Mouse (Mus musculus) cerebral cortex, adult 2 months (tissue): ENCODE results near the gene Pigc.

Experiments used
- WGBS: fragments of 180-500 bp; shearing (Covaris S2); methylation state at CpG from one replicate; pipeline ENCODE4 v1.1.7; 2018; 5-methylcytosine and 5-hydroxymethylcytosine counted together

Gene Pigc

DNA sequence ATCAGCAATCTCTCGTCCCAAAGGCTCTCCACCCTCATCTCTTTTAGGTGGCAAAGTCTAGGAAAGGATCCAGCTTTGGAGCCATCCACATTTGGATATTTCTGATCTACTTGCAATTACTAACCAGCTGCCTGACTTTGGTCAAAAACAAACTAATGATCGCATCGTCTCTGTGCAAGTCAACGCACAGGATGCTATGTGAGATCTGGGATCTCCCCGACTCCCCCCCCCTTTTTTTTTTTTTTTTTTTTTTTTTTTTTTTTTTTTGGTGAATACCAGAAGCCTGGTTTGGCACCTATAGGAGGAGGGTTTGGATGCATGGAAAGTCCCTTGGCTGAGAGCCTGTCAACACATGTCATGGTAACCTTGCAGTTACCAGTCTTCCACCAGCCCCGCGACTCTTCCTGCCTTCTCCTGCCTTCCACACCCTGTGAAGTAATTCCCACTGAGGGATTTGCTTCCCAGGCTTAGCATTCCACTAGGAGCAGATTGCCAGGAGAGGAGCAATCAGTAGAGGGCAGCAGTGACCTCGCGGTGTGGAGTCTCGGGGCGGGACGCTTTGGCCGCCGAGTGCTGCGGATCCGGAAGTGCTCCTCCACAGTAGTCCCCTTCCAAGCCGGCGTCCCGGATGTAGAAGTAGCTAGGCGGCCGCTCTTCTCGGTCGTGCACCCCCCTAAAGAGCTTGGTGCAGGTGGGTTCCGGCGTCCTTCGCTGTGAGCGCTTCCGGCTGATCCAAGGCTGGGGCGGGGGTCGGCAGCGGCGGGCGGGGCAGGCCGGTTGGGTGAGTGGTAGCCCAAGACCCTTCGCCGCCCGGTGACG, at the start of gene Pigc:
Pigc (plus strand) TSS at position 598 of the 819 bp plus-strand sequence.
- 2% methylated on average over 38 of the region's 38 CpGs for WGBS

DNA sequence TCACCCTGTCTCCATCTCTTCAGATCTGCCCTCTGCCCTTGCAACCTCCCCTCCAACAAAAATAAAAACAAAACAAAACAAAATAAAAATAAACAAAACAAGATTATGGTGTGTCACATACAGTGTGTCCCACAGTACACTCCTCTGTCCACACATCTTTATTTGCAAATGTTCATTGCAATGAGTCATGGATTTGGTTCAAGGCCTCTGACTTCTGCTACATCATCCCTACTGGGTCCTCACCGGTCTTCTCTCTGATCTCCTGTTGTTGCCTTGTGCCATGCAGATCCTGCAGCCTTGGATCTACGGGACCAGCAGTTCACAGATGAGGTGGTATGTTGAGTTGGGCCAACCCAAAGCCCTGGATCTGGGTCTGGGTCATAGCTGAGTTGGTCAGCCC, 49.4 kb upstream of the Pigc start:
- 99% methylated on average over 2 of the region's 2 CpGs for WGBS

DNA sequence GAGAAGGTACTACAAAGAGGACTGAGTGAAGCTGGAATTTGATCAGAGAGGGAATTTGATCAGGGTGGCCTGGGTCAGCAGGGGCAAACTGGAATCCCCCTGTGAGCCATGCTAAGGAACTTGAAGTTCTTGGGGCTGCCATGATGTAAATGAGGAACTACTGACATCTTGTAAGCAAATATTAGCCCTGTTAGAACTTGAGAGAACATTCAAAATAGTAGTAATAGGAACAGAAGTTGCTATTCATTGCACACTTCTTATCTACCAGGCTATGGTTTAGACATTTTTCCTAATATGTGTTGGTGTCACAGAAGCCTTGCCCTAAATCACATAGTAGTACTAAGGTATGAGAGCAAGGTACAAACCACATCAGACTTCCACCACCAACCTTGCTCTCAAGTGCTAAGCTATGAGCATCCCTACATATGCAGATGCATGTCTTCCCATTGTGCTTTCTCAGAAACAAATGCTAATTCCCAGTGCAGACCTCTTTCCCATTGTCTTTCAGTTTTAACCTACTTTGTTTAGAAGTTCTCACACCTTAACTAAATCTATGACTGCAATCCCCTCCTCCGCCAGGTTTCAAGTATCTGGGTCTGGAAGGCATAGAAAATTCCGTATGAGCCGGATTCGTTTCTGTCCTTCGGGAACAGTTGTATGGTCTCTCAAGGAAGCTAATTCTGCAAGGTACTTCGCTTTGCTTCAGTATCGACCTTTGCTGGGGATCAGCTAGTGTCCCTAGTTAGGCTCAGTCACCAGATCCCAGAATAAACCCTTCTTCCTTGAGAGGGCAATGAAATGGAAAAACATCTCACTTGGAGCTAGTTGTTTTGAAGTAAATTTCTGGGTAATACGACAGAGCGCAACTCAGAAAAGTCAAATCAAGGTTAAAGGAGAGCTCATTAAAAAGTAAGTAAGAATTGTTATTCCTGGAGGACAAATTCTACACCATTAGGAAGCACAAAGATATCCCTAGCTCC, 48.2 kb upstream of the Pigc start:
- WGBS: 94% methylated on average over 9 of the region's 9 CpGs

DNA sequence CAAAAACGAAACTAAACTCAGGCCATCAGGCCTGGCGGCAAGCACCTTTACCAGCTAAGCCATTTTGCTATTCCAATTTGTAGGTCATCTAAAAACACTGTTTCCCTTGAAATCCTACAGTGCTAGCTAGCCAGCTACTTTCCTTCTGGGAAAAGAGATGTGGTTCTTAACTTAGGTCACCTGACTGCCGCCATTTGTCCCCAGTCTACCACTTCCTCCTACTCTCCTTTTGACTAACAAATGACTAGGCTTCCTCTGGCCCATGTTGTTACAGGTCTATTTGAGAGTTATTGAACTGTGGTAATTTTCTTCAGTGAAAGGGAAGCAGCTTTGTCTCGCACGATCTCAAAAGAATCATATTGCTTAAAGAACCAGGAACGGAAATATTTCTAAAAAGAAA, 47.1 kb upstream of the Pigc start:
- 77% methylated on average over 6 of the region's 6 CpGs for WGBS

DNA sequence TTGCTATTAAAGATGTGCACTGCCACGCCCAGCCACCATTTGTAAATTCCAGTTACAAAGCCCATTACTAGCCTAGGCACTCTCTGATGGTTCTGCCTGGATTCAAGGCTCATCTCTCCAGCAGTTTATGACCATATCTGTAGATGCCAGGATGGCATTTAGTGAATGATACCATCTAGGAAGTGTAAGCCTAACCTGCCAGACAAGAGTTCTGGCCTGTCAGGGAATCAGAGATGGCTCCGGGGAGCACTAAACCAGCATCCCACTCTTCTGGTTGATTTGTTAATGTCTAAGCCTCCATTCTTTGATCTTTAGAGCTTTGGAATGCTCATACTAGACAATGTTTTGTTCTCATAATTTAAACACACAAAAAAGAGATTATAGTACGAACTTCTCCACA, 44.7 kb upstream of the Pigc start:
- WGBS: 84% methylated on average over 3 of the region's 3 CpGs

DNA sequence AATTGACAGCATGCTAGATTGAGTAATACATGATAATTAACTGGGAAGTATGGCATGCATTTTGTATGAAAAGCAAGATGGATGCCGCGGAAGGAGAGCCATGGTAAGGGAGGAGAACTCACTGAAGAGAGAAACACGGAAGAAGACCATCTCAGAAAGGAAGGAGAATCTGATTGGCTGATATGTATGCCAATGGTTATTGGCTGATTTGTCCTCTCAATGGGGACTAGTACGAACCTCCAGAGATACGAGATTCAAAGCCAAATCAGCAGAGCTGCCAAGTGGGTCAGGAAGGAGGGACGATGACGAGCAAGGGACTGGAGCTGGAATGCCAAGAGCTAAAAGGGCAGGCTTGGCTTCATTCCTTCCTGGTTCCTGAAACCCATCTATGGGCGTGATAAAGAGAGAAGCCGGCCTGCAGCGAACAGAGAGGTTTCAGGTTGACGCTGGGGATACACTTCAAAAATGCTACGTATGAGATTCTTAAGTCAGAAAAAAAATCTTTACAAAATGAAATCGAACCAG, 43.6 kb upstream of the Pigc start:
- WGBS: 80% methylated on average over 13 of the region's 13 CpGs

DNA sequence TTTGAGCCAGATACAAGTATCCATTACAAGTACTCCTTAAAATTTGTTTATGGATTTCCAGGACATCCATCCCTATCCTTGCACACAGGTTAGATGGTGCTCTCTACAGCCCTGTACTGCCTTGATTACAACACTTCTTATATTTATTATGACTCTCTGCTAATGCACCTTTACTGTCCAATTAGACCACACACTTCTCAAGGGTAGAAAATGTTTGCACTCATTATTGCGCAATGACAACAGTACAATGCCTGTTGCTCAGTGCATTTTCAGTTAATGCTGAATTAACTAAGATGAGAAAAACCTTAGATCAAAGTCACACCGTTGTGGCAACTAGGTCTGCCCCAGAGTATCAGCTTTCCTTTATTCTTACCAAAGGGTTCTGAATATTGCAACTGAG, 41.0 kb upstream of the Pigc start:
- 80% methylated on average over 2 of the region's 2 CpGs for WGBS

DNA sequence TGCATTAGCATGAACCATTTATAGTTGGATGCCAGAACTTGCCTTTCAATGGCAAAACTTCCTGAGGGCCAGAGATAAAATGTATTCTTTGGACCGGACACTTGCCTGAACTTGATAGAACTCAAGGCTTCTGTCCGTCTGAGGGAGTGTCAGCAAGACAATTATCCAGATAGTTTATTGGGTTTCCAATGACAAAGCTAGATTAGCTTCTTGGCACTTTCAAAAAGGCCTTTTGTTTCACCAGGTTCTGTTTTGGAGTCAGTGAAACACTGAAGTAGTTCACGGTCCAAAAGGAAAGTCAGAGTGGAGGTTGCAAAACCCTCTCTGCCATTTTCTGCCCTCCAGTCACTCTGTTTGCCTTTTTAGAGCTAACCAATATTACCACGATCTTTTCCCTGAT, 37.7 kb upstream of the Pigc start:
- WGBS: 68% methylated on average over 4 of the region's 4 CpGs

DNA sequence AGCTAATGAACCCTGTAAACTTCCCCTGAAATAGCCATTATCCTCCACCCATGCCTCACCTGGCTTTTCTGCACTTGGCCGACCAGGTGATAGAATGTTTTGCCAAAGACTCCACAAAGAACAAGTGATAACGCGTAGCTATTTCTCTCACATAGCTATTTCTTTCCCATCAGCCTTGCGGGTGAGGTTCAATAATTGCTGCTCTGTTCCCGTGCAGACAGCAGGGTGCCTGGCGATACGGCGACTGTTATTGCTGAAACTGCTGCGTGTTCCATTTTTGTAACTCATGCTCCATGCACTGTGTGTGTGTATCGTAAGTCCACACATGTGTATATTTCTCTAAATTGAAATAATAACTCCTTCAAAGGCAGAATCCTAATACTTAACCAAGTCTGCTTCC, 37.2 kb upstream of the Pigc start:
- WGBS: 71% methylated on average over 10 of the region's 10 CpGs

DNA sequence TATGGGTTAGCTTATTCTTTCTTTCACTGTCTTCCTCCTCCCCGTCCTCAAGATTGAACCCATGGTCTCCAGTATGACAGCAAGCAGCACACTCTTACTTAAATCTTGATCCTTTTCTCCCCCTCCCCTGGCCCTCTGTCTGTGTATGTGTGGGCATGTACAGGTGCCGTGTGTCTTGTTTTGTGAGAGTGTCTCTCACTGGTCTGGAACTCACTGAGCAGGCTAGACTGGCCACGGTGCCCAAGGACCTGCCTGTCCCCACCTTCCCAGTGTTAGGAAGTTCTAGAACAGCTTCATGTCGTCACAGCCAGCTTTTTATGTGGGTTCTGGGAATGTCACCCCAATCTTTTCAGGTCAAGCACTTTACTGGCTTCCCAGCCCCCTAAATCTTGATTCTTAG, 36.7 kb upstream of the Pigc start:
- WGBS: 90% methylated on average over 4 of the region's 4 CpGs

DNA sequence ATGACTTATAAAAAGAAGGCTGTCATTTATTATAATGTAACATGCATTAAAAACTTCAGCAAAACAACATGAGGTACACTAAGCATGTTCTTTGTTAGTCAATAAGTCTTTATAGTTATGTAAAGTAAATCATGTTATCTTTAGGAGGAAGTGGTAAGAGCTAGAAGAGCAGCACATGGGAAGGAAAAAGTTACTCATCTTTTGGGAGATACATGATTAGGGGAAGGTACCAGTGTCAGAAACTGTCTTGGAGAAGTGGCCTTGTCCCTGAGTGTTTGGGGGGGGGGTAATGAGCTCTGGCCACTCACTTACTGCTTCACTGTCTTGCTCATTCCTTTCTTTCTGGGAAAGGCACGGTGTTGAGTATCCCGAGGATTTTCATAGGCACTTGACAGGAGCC, 26.9 kb upstream of the Pigc start:
- 78% methylated on average over 2 of the region's 2 CpGs for WGBS

DNA sequence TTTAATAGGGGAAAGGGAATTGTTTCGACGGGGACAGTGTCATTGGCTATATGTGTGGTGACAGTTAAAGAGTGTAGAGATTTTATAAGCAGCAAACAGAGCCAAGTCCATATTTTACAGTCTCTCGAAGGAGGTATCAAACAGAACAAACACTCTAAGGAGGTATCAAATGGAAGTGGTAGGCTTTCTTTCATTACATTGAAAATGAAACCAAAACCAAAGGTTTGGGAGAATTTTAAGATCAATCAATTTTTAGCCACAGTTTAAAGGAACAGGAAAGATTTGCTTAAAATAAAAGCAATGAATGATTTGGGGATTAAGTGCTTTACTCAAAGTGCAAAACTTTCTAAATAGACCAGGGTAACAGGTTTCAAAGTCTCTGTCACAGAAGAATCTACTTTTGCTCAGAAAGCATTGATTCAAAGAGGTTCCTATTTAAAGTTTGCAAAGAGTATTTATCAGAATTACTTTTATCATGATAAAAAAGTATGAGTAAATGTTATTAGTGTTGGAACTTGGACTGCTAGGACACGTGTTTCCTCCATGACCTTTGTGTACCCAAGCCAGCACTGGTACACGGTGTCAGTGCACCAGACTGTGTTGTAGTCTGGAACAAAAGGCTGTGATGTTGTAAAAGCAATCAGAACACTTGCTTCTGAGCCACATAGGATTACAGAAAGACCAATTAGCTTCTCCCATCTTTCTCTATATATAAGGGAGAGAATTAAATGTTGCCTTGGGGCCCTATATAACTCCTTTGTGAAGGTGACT, 17.8 kb upstream of the Pigc start:
- WGBS: 71% methylated on average over 5 of the region's 5 CpGs

DNA sequence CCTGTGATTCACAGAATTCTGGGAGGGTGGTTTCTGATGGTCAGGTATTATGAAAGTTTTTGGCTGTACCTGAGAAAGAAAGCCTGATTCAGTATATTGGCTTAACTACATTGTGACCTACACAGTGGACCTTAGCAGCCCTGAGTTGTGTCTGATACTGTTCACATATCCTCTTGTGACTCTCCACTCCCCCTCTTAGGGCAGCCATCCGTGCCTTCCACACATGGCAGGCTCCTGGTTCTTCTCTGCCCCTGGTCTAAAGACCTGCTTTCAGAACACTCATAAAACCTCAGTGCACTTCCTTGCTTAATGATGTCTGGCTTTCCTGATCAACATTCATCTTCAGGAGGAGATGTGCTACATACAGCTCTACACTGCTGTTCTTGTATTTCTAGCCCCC, 16.4 kb upstream of the Pigc start:
- WGBS: 87% methylated on average over 1 of the region's 1 CpGs

DNA sequence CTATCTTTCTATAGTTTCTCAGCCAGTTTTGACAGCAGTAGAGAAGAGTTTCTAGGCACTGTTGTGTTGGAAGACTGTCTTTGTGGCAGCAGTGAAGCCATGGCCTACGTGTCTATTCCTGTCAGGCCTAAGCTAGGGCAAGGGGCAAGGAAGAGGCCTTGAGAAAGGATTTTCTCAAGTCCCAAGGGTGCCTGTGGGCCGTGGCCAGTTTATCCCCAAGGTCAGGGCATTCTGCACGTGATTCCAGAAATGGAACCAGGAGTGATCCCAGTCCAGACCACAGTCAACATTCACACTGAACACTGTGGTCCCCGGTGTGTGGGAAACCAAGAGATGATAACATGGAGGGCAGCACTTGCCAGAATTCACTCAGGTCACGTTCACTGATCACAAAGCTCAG, 13.1 kb upstream of the Pigc start:
- WGBS: 77% methylated on average over 5 of the region's 5 CpGs

DNA sequence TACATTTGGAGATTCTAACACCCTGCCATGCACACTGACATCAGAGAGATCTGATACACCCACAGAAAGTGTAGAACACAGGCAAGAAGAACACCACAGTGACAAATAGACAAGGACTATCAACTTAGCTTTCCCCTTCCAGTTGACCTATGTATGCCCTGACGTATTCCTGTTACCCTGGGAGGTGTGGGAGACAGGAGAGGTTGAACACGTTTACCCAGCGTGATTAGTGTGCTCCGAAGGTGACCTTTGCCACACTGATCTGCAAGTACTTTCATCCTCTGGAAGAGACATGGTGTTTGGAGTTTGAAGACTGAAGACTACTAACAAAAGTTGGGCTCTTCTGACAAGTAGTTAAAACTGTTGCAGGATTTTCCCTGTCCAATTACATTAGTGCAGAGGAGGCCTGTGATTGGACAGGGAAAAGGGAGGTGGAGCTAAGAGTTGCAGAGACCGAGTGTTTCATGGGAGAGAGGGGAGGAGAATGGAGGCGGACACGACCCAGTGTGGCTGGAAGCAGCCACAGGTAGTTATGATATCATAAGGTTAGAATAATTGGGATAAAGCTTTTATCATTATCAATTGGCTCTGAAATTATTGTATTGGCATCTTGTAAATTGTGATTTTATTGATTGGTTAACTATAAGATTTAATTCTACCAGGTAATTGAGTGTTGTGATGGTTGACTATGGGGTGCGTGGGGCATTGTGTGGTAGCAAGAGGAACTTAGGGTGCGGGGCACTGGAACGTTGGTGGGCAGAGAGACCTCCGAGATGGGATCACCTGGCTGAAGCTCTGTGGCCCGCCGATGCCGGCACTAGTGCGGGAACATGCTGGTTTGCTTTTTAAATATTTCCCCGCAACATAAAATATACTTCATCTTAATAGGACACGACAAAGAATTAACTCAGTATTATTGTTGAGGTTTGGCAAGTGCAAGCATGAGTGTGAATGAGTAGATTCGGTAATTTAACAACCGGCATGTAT, 10.7 kb upstream of the Pigc start:
- 86% methylated on average over 19 of the region's 19 CpGs for WGBS

DNA sequence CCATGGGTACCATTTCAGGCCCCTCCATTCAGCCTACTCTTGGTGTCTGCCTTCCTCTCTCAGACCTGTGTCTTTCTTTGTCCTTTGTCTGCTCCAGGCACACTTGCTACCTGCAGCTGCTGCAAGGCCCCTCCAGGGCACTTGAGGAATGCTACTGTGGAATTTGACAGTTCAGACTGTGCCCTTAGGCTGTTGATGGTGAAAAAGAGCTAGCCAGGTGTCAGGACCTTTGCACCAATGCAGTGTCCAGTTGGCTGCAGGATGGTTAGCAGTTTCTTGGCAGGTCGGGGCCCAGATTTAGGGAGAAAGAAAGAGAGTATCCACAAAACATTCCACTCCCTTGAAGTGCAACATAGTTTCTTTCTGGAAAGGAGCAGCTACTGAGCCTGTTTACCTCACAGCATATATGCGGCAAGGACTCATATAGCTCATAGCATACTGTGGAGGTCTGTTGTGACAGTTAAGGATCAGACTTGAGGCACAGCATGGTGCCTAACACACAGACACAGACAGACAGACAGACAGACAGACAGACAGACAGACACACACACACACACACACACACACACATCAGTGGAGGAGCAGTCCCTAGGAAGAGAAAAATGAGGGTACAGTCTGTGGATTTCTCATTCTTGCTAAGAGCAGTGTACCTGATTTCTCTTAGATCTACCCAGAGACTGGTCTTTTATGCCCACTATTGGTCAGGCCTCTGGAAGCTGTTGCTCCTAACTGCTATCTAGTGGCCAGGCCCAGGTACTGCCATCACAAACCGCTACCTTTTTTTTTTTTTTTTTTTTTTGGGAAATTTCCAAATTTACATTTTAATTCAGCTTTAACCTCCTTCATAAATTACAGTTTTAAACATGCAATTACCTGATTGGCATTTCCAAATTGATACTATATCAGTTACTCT, 6.3 kb upstream of the Pigc start:
- 60% methylated on average over 3 of the region's 3 CpGs for WGBS

DNA sequence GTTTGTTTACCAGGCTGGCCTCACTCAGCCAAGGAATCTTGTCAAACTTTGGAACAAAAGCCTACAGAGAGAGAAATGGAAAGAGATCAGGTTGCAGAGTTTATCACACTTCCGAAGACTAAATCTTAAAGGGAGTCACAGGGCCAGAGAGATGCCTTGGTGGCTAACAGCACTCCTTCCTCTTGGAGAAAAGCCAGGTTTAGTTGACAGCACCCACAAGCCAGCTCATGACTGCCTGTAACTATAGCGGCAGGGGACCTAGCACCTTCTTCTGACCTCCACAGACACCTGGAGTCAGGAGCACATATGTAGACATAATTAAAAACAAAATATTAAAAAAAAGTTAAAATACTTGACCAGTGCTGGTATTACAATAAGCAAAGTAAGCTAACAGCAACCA, 1.1 kb upstream of the Pigc start:
- 84% methylated on average over 2 of the region's 2 CpGs for WGBS

DNA sequence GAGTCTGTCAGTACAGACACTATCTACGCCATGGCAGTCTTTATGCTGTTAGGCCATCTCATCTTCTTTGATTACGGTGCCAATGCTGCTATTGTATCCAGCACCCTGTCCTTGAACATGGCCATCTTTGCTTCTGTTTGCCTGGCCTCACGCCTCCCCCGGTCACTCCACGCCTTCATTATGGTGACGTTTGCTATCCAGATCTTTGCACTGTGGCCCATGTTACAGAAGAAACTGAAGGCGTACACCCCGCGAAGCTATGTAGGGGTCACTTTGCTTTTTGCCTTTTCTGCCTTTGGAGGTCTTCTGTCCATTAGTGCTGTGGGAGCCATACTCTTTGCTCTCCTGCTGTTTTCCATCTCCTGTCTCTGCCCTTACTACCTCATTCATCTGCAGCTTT, 1.9 kb downstream of the Pigc start:
- WGBS: 96% methylated on average over 9 of the region's 9 CpGs

DNA sequence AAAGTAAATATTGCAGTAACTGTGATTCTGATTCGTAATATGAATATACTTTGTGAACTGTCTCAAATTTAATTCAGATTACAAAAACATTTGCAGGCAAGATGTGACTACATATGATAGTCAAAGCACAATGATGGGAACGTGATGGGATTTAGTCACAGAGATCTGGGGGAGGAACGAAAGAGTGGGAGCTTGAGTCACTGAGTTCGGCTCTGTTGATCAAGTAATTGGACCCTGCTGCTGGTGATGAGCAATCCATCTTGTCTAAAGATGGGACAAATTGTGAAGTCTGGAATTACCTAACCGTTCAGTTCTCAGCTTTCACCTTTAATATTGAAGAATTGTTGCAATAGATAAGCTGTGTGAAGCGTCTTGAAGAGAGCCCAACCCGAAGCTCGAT, 3.2 kb downstream of the Pigc start:
- WGBS: 68% methylated on average over 8 of the region's 8 CpGs
